Mouse (Mus musculus) layer of hippocampus, postnatal 36 days (tissue): Measurements from ENCODE around the gene Fam98a. TPM values are rescaled to one million over a fixed set of nuclear protein-coding genes. Genes with fewer than 3 reads are reported as not detected.

ENCODE experiments used
- DNase-seq, 2 experiments: peaks; one replicate each; pipeline ENCODE4 v3.0.0; 2022
- total RNA-seq, 2 experiments: library from RNA; stranded (reverse); gene quantifications; 2 replicates each; pipeline ENCODE4 v1.2.3; 2021

The Fam98a gene
- total RNA-seq, 2 experiments from 2014 or later = 41.7 to 47.2 TPM

GRCm38 (mm10) chr17:75521236-75521842, 30.4 kb downstream of the Fam98a start:
- no peak for DNase-seq

- no peak for DNase-seq
Measured at GRCm38 (mm10) chr17:75519239-75519900, 32.4 kb downstream of the Fam98a start.

DNA sequence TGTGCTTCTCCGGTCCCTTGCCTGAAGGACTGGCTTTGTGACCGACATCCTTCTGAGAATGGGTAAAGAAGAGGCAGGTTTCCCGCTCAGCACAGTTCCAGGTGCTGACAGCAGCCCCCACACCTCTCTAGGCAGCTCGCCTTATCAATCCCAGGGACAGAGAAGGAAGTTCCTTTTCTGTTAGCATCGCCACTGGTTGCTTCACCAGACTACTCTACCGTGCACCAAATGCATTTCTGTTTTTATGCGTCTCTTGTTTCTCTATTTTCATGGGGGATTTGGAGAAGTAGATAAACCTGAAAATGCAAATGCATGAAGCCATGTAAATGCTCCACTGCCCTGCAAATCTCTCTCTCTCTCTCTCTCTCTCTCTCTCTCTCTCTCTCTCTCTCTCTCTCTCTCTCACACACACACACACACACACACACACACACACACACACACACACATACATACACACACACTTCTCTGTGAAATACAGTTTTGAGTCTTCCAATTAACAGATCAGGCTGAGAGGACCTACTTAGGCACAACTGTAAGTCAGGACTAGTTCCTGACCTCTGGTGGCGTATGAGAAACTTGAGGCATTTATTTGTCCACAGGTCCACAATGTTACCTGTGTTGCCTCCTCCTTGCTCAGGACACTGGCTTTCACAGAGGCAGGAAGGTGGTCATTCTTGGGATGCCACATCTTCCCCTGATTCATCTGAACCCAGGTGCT, 33.4 kb downstream of the Fam98a start:
- no peak for DNase-seq

GRCm38 (mm10) chr17:75516591-75516990, 35.2 kb downstream of the Fam98a start:
- DNase-seq = no peak

GRCm38 (mm10) chr17:75509257-75509656, 42.5 kb downstream of the Fam98a start:
- DNase-seq = no peak

DNA sequence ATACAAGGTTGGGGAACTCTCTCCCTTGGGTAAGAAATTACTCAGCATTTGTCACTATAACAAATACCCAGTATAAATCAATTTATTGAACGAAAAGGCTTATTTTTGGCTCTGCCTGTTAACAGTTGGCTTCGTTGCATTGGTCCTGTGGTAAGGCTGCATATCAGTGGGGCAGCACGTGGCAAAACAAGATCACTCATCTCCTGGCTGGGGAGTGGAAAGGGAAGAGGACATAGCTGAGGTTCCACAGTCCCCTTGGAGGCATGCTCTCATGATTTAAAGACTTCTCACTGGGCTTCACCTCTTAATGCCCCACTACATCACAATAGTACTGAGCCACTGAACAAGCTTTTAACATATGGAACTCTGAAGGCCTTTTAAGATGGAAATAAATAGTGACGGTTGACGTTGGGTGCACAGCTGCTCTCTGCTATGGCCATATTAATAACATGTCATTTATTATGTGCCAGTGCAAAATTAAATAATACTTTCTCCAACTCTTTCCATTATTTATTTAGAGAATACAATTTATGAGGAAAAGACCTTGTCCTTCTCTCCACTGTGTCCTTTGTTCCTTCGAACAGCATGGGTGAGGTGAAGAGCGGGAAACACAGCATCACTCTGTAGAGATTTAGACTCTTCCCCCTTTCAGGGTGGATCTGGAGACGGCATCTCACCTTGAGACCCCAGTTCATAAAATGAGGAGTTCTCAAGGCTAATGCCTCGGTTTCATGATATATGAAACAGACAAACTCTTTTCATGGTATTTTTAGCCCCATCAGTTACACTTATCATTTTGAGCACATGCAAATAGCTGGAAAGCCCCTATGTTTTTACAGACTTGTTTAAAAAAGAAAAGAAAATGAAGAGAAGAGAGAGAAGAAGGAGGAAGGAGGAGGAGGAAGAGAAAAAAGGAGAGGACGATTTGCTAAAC, 44.8 kb downstream of the Fam98a start:
- no peak for DNase-seq

GRCm38 (mm10) chr17:75506097-75506675, 45.6 kb downstream of the Fam98a start:
- DNase-seq = no peak

GRCm38 (mm10) chr17:75505053-75505452, 46.7 kb downstream of the Fam98a start:
- no peak for DNase-seq

DNA sequence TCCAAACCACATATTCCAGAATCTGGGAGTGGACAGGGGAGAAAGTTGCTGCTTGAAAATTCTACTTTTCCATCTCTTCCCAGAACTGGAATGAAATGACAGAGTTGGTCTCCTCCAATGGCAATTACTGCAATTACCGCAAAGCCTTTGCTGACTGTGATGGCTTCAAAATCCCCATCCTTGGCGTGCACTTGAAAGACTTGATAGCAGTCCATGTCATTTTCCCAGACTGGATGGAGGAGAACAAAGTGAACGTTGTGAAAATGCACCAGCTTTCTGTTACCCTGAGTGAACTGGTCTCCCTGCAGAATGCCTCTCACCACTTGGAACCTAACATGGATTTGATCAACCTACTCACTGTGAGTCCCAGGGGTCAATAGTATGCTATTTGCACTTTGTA, 48.7 kb downstream of the Fam98a start:
- no peak for DNase-seq

GRCm38 (mm10) chr17:75498241-75498651, 53.5 kb downstream of the Fam98a start:
- DNase-seq = no peak

- DNase-seq = no peak
Measured at GRCm38 (mm10) chr17:75495213-75495612, 56.5 kb downstream of the Fam98a start.

Other genes with a start within 250 kb of the Fam98a start
- gene Rasgrp3, start 116.0 kb downstream of the Fam98a start, total RNA-seq = 10 to 100 TPM; 11.9 to 12.2 TPM